Mouse (Mus musculus): ENCODE results near the gene Igfbp1. TPM values are rescaled to one million over a fixed set of nuclear protein-coding genes. Genes with fewer than 3 reads are reported as not detected.

Gene Igfbp1
- 0.14 and 0.19 TPM in 2 replicates for polyA plus RNA-seq (2014; fragmentation: Nextera tagmentation; extraction: Ambion mirVana)

- H3K9me3 ChIP-seq (replicated peaks; ENCODE audit: control insufficient read depth, low read length) = no peaks in the 10 kb centered on the region
- H3K4me3 ChIP-seq (ENCODE audit: low read depth, low read length) = no peak within 1 kb of the TSS
- no peaks in the 10 kb centered on the region for H3K36me3 ChIP-seq (ENCODE audit: control insufficient read depth, insufficient read depth, low read length)
- H3K9ac ChIP-seq (ENCODE audit: low read length) = no peak within 1 kb of the TSS
- WGBS = 17% methylated on average over 12 of the region's 12 CpGs
- H3K4me2 ChIP-seq (ENCODE audit: low read length) = no peak within 1 kb of the TSS
- no peak within 1 kb of the TSS for H3K27ac ChIP-seq (ENCODE audit: low read depth, low read length)
- DNase-seq (ENCODE audit: low spot score) (no peak), ATAC-seq (no peak)
- peaks cover 3% of the 10 kb centered on the region; the same call in 1 of the 2 replicates for H3K4me1 ChIP-seq (ENCODE audit: control insufficient read depth, insufficient read depth, low read length)
- no peaks in the 10 kb centered on the region for H3K27me3 ChIP-seq (replicated peaks; ENCODE audit: control insufficient read depth, insufficient read depth, low read length)
Measured at GRCm38 (mm10) chr11:7197491-7197941, at the start of gene Igfbp1. Gene Igfbp1, plus strand, starts transcription at chr11:7197782.

GRCm38 (mm10) chr11:7147945-7148344 is 49.6 kb upstream of the Igfbp1 start:
- no peaks in the 10 kb centered on the region for H3K27me3 ChIP-seq (replicated peaks; ENCODE audit: control insufficient read depth, insufficient read depth, low read length)
- DNase-seq (ENCODE audit: low spot score) (no peak), ATAC-seq (no peak)
- no peak overlapping the region for H3K27ac ChIP-seq (ENCODE audit: low read depth, low read length)
- no peaks in the 10 kb centered on the region for H3K36me3 ChIP-seq (ENCODE audit: control insufficient read depth, insufficient read depth, low read length)
- no peak overlapping the region for H3K9ac ChIP-seq (ENCODE audit: low read length)
- no peaks in the 10 kb centered on the region for H3K9me3 ChIP-seq (replicated peaks; ENCODE audit: control insufficient read depth, low read length)
- H3K4me3 ChIP-seq (ENCODE audit: low read depth, low read length) = no peak overlapping the region
- WGBS = 93% methylated on average over 7 of the region's 7 CpGs
- H3K4me1 ChIP-seq (ENCODE audit: control insufficient read depth, insufficient read depth, low read length) = no peaks in the 10 kb centered on the region
- no peak overlapping the region for H3K4me2 ChIP-seq (ENCODE audit: low read length)

- 85% methylated on average over 7 of the region's 7 CpGs for WGBS
- ATAC-seq (no peak), DNase-seq (ENCODE audit: low spot score) (no peak)
Measured at GRCm38 (mm10) chr11:7149471-7149870, 48.1 kb upstream of the Igfbp1 start.

GRCm38 (mm10) chr11:7150511-7150910 is 47.1 kb upstream of the Igfbp1 start:
- Histone ChIP-seq H3K9me3 (replicated peaks; ENCODE audit: control insufficient read depth, low read length) (no peaks in the 10 kb centered on the region), H3K27ac (ENCODE audit: low read depth, low read length) (no peak overlapping the region), H3K4me3 (ENCODE audit: low read depth, low read length) (no peak overlapping the region), H3K4me2 (ENCODE audit: low read length) (no peak overlapping the region), H3K9ac (ENCODE audit: low read length) (no peak overlapping the region), H3K36me3 (ENCODE audit: control insufficient read depth, insufficient read depth, low read length) (no peaks in the 10 kb centered on the region), H3K4me1 (ENCODE audit: control insufficient read depth, insufficient read depth, low read length) (no peaks in the 10 kb centered on the region), H3K27me3 (replicated peaks; ENCODE audit: control insufficient read depth, insufficient read depth, low read length) (no peaks in the 10 kb centered on the region)
- 81% methylated on average over 8 of the region's 8 CpGs for WGBS
- peak; percentile 38 for DNase-seq (ENCODE audit: low spot score)
- ATAC-seq = no peak; the same call in 1 of the 2 replicates

More at GRCm38 (mm10) chr11:7149471-7149870, 48.1 kb upstream of the Igfbp1 start:
- no peaks in the 10 kb centered on the region for H3K4me1 ChIP-seq (ENCODE audit: control insufficient read depth, insufficient read depth, low read length)
- H3K4me3 ChIP-seq (ENCODE audit: low read depth, low read length) = no peak overlapping the region
- no peak overlapping the region for H3K9ac ChIP-seq (ENCODE audit: low read length)
- no peak overlapping the region for H3K4me2 ChIP-seq (ENCODE audit: low read length)
- H3K27ac ChIP-seq (ENCODE audit: low read depth, low read length) = no peak overlapping the region
- no peaks in the 10 kb centered on the region for H3K27me3 ChIP-seq (replicated peaks; ENCODE audit: control insufficient read depth, insufficient read depth, low read length)
- H3K36me3 ChIP-seq (ENCODE audit: control insufficient read depth, insufficient read depth, low read length) = no peaks in the 10 kb centered on the region
- H3K9me3 ChIP-seq (replicated peaks; ENCODE audit: control insufficient read depth, low read length) = no peaks in the 10 kb centered on the region

- Histone ChIP-seq H3K4me2 (ENCODE audit: low read length) (no peak overlapping the region), H3K27ac (ENCODE audit: low read depth, low read length) (no peak overlapping the region), H3K27me3 (replicated peaks; ENCODE audit: control insufficient read depth, insufficient read depth, low read length) (no peaks in the 10 kb centered on the region), H3K9me3 (replicated peaks; ENCODE audit: control insufficient read depth, low read length) (no peaks in the 10 kb centered on the region), H3K36me3 (ENCODE audit: control insufficient read depth, insufficient read depth, low read length) (no peaks in the 10 kb centered on the region), H3K4me3 (ENCODE audit: low read depth, low read length) (no peak overlapping the region), H3K4me1 (ENCODE audit: control insufficient read depth, insufficient read depth, low read length) (no peaks in the 10 kb centered on the region), H3K9ac (ENCODE audit: low read length) (no peak overlapping the region)
- WGBS = 94% methylated on average over 12 of the region's 12 CpGs
- DNase-seq (ENCODE audit: low spot score) (no peak), ATAC-seq (no peak)
Measured at GRCm38 (mm10) chr11:7152371-7152770, 45.2 kb upstream of the Igfbp1 start.

GRCm38 (mm10) chr11:7153081-7153480 is 44.5 kb upstream of the Igfbp1 start:
- 82% methylated on average over 8 of the region's 8 CpGs for WGBS
- Histone ChIP-seq H3K4me3 (ENCODE audit: low read depth, low read length) (no peak overlapping the region), H3K4me2 (ENCODE audit: low read length) (no peak overlapping the region), H3K27ac (ENCODE audit: low read depth, low read length) (no peak overlapping the region), H3K9me3 (replicated peaks; ENCODE audit: control insufficient read depth, low read length) (no peaks in the 10 kb centered on the region), H3K4me1 (ENCODE audit: control insufficient read depth, insufficient read depth, low read length) (no peaks in the 10 kb centered on the region), H3K9ac (ENCODE audit: low read length) (no peak overlapping the region), H3K36me3 (ENCODE audit: control insufficient read depth, insufficient read depth, low read length) (no peaks in the 10 kb centered on the region), H3K27me3 (replicated peaks; ENCODE audit: control insufficient read depth, insufficient read depth, low read length) (no peaks in the 10 kb centered on the region)
- ATAC-seq = no peak
- DNase-seq (ENCODE audit: low spot score) = no peak

GRCm38 (mm10) chr11:7156427-7156826 is 41.2 kb upstream of the Igfbp1 start:
- ATAC-seq = no peak
- no peak for DNase-seq (ENCODE audit: low spot score)
- Histone ChIP-seq H3K9me3 (replicated peaks; ENCODE audit: control insufficient read depth, low read length) (no peaks in the 10 kb centered on the region), H3K27ac (ENCODE audit: low read depth, low read length) (no peak overlapping the region), H3K27me3 (replicated peaks; ENCODE audit: control insufficient read depth, insufficient read depth, low read length) (no peaks in the 10 kb centered on the region), H3K4me2 (ENCODE audit: low read length) (no peak overlapping the region), H3K9ac (ENCODE audit: low read length) (no peak overlapping the region), H3K4me1 (ENCODE audit: control insufficient read depth, insufficient read depth, low read length) (no peaks in the 10 kb centered on the region), H3K4me3 (ENCODE audit: low read depth, low read length) (no peak overlapping the region), H3K36me3 (ENCODE audit: control insufficient read depth, insufficient read depth, low read length) (no peaks in the 10 kb centered on the region)
- 84% methylated on average over 4 of the region's 4 CpGs for WGBS

GRCm38 (mm10) chr11:7158196-7158595 is 39.4 kb upstream of the Igfbp1 start:
- H3K27ac ChIP-seq (ENCODE audit: low read depth, low read length) = no peak overlapping the region
- no peaks in the 10 kb centered on the region for H3K27me3 ChIP-seq (replicated peaks; ENCODE audit: control insufficient read depth, insufficient read depth, low read length)
- H3K9ac ChIP-seq (ENCODE audit: low read length) = no peak overlapping the region
- no peak for DNase-seq (ENCODE audit: low spot score)
- ATAC-seq = no peak
- no peak overlapping the region for H3K4me2 ChIP-seq (ENCODE audit: low read length)
- H3K4me3 ChIP-seq (ENCODE audit: low read depth, low read length) = no peak overlapping the region
- H3K4me1 ChIP-seq (ENCODE audit: control insufficient read depth, insufficient read depth, low read length) = no peaks in the 10 kb centered on the region
- 79% methylated on average over 6 of the region's 6 CpGs for WGBS
- H3K9me3 ChIP-seq (replicated peaks; ENCODE audit: control insufficient read depth, low read length) = no peaks in the 10 kb centered on the region
- H3K36me3 ChIP-seq (ENCODE audit: control insufficient read depth, insufficient read depth, low read length) = no peaks in the 10 kb centered on the region

- WGBS = 78% methylated on average over 6 of the region's 6 CpGs
- Histone ChIP-seq H3K9ac (ENCODE audit: low read length) (no peak overlapping the region), H3K4me3 (ENCODE audit: low read depth, low read length) (no peak overlapping the region), H3K36me3 (ENCODE audit: control insufficient read depth, insufficient read depth, low read length) (no peaks in the 10 kb centered on the region), H3K9me3 (replicated peaks; ENCODE audit: control insufficient read depth, low read length) (no peaks in the 10 kb centered on the region), H3K4me1 (ENCODE audit: control insufficient read depth, insufficient read depth, low read length) (no peaks in the 10 kb centered on the region), H3K27me3 (replicated peaks; ENCODE audit: control insufficient read depth, insufficient read depth, low read length) (no peaks in the 10 kb centered on the region), H3K4me2 (ENCODE audit: low read length) (no peak overlapping the region), H3K27ac (ENCODE audit: low read depth, low read length) (no peak overlapping the region)
- ATAC-seq (no peak), DNase-seq (ENCODE audit: low spot score) (no peak)
Measured at GRCm38 (mm10) chr11:7160146-7160545, 37.4 kb upstream of the Igfbp1 start.

Data from forebrain, embryonic 14.5 days (tissue).